Mouse (Mus musculus) stomach, embryonic 14.5 days (tissue): ENCODE data around the gene Ccdc85b. TPM values are rescaled to one million over a fixed set of nuclear protein-coding genes. Genes with fewer than 3 reads are reported as not detected.
"Not testable (repeated sequence)": the region's sequence is repeated elsewhere in the genome, so short reads cannot be mapped to it uniquely, and the experiment has no call there.

Source experiments
- ATAC-seq: fragments of 200-750 bp; cut with Nextera tagmentation; 2 replicates; pipeline ENCODE4 v1.8.0; 2017; ENCODE audit warnings: low read depth, moderate TSS enrichment; ENCODE audit not compliant: insufficient number of reproducible peaks, insufficient read depth, low FRiP score
- H3K27ac ChIP-seq: fragments of 300-500 bp; sonication (generic); 2 replicates; pipeline ENCODE4 v1.5.1; 2014; ENCODE audit warnings: mild to moderate bottlenecking, low read length, moderate library complexity, mixed read lengths
- H3K27me3 ChIP-seq: fragments of 300-500 bp; sonication (generic); 2 replicates; pipeline ENCODE4 v1.6.1; 2014; ENCODE audit warnings: low read length, control low read depth, mixed read lengths; ENCODE audit not compliant: control insufficient read depth, insufficient read depth
- H3K36me3 ChIP-seq: fragments of 300-500 bp; sonication (generic); 2 replicates; pipeline ENCODE4 v1.6.1; 2014; ENCODE audit warnings: mild to moderate bottlenecking, control low read depth, low read length, moderate library complexity, mixed read lengths; ENCODE audit not compliant: control insufficient read depth, insufficient read depth
- H3K4me1 ChIP-seq: fragments of 300-500 bp; sonication (generic); 2 replicates; pipeline ENCODE4 v1.6.1; 2014; ENCODE audit warnings: low read length, control low read depth, mixed read lengths; ENCODE audit not compliant: control insufficient read depth, insufficient read depth
- H3K4me2 ChIP-seq: fragments of 300-500 bp; sonication (generic); replicated peaks from 2 replicates; pipeline ENCODE4 v1.6.1; 2014; ENCODE audit warnings: low read depth, low read length, control low read depth
- H3K4me3 ChIP-seq: fragments of 300-500 bp; sonication (generic); 2 replicates; pipeline ENCODE4 v1.5.1; 2014; ENCODE audit warnings: low read depth, low read length, control low read depth
- H3K9ac ChIP-seq: fragments of 300-500 bp; sonication (generic); replicated peaks from 2 replicates; pipeline ENCODE4 v1.6.1; 2014; ENCODE audit warnings: low read depth, mild to moderate bottlenecking, control low read depth, low read length, moderate library complexity, mixed read lengths
- H3K9me3 ChIP-seq: fragments of 300-500 bp; sonication (generic); 2 replicates; pipeline ENCODE4 v1.6.1; 2016; ENCODE audit warnings: low read depth, low read length, control low read depth; ENCODE audit not compliant: control insufficient read depth
- WGBS: fragments of 180-500 bp; shearing (Covaris S2); extraction: QIAGEN DNeasy Blood & Tissue Kit; methylation state at CpG from one replicate; pipeline ENCODE4 v1.1.7; 2014; 5-methylcytosine and 5-hydroxymethylcytosine counted together
- polyA plus RNA-seq: library from polyadenylated mRNA; unstranded; fragments of >200 nt; fragmentation: Nextera tagmentation; extraction: Ambion mirVana; gene quantifications from 2 replicates; pipeline ENCODE4 v1.2.1, GENCODE M21; 2014

Gene Ccdc85b
- polyA plus RNA-seq, 1 experiment from 2014 or later = 6.8 TPM

DNA sequence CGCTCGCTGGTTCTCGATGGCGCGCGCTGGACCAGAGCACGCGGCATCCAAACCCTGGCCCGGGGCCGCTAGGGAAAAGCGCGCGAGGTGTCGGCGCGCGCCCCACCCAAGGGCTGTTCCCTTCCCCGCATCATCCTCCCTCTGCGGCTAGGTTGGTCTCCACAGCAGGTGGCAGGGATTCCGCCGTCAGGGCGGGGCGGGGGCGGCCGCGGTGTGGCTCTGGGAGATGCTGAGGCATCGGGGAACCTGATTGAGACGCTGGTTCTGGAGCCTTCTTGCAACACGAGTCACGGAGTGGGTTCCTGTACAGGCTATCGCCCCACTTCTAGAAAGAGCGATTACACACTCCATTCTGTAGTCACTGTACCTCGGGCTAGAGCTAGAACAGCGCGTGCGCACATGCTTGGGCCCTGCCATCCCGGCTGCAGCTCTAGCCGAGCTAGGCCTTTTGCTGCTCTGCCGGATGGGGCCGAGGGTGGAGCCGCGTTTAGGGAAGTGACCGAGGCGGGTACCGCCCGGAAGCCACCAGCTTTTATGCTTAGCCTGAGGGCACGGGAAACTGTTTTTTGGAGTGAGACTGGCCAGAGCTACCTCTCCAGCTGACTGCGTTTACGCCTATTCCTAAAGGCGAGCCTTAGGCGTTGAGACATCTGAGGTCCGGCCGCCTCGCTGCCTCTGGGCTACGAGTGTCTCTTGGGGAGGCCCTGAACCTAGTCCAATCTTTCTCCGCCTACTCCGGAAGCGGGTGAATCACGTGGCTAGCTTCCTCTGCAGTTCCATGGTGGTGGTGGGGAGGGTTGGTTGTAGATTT lies 33.4 kb upstream of the Ccdc85b start:
- no peaks in the 10 kb centered on the region for H3K27me3 ChIP-seq
- peaks cover 33% of the 10 kb centered on the region for H3K36me3 ChIP-seq
- H3K4me1 ChIP-seq = peaks cover 20% of the 10 kb centered on the region
- H3K4me2 ChIP-seq = peak overlapping the region; percentile 61
- H3K27ac ChIP-seq = peak overlapping the region; percentile 99
- no peak for ATAC-seq
- no peaks in the 10 kb centered on the region for H3K9me3 ChIP-seq
- H3K9ac ChIP-seq = peak overlapping the region; percentile 97
- WGBS = under 1% methylated on average over 59 of the region's 59 CpGs
- H3K4me3 ChIP-seq = peak overlapping the region; percentile 99

DNA sequence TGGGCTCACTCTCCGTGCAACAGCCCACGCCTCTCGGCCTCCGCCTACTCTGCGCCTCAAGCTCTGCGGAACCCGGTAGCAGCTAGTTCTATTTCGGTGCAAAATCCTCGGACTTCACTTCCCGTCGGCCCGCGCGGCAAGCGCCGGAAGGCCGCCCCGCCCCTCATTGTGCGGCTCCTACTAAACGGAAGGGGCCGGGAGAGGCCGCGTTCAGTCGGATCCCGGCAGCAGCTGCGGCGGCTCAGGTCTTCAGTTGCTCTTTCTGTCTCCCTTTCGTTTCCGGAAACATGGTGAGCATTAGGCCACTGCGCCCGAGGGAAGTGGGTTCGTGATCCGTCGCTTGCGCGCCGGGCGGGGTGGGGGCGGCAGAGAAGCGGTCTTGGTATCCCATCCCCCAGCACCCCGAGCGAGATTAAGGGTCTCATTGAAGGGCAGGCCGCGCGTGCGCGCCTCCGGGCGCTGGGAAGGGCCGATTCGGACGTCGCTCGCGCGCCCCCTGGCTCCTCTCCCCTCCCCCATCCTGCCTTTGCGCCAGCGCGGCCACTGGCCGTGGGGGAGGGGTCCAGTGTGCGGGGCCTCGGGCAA lies 32.7 kb upstream of the Ccdc85b start, which contains the start of gene Cfl1:
TSS of gene Cfl1 (plus strand) at position 143 of the 585 bp plus-strand sequence.
- Histone ChIP-seq H3K4me3 (peak within 1 kb of the TSS; percentile 99), H3K27ac (peak within 1 kb of the TSS; percentile 99), H3K36me3 (peaks cover 33% of the 10 kb centered on the region), H3K9me3 (no peaks in the 10 kb centered on the region), H3K9ac (peak within 1 kb of the TSS; percentile 97), H3K4me1 (peaks cover 20% of the 10 kb centered on the region), H3K27me3 (no peaks in the 10 kb centered on the region), H3K4me2 (peak within 1 kb of the TSS; percentile 61)
- under 1% methylated on average over 57 of the region's 62 CpGs for WGBS
- ATAC-seq = peak; percentile 70

DNA sequence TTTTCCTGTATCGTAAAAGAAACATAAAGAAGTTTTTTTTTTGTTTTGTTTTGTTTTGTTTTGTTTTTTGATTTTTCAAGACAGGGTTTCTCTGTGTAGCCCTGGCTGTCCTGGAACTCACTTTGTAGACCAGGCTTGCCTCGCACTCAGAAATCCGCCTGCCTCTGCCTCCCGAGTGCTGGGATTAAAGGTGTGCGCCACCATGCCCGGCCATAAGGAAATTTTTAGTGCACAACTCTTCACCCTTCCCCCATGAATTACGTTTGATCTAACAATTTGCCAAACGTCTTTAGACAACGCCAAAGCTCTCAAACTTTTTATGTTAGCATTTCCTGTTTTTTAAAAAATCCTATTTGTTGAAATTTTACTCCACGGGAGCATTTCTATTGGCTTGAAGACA lies 32.0 kb upstream of the Ccdc85b start:
- peaks cover 20% of the 10 kb centered on the region for H3K4me1 ChIP-seq
- H3K4me3 ChIP-seq = peak overlapping the region; percentile 47; the same call in 1 of the 2 replicates
- H3K9me3 ChIP-seq, ATAC-seq, H3K27me3 ChIP-seq, H3K9ac ChIP-seq: not testable (repeated sequence)
- H3K27ac ChIP-seq = peak overlapping the region; percentile 99
- H3K4me2 ChIP-seq = peak overlapping the region; percentile 51; the same call in 1 of the 2 replicates
- WGBS = 51% methylated on average over 10 of the region's 10 CpGs
- peaks cover 34% of the 10 kb centered on the region for H3K36me3 ChIP-seq

- WGBS = under 1% methylated on average over 26 of the region's 26 CpGs
- peak overlapping the region; percentile 99 for H3K27ac ChIP-seq
- peak; percentile 87 for ATAC-seq
- H3K9ac ChIP-seq = peak overlapping the region; percentile 38; the same call in 1 of the 2 replicates
- no peaks in the 10 kb centered on the region for H3K27me3 ChIP-seq
- peak overlapping the region; percentile 51 for H3K4me2 ChIP-seq
- no peaks in the 10 kb centered on the region for H3K9me3 ChIP-seq
- H3K4me3 ChIP-seq = peak overlapping the region; percentile 47
- peaks cover 32% of the 10 kb centered on the region for H3K36me3 ChIP-seq
- peaks cover 20% of the 10 kb centered on the region for H3K4me1 ChIP-seq
Observed at GRCm38 (mm10) chr19:5488878-5489571, 31.3 kb upstream of the Ccdc85b start.

- H3K9ac ChIP-seq = peak within 1 kb of the TSS; percentile 38; the same call in 1 of the 2 replicates
- peak within 1 kb of the TSS; percentile 99 for H3K27ac ChIP-seq
- no peaks in the 10 kb centered on the region for H3K27me3 ChIP-seq
- ATAC-seq = peak; percentile 72
- peaks cover 35% of the 10 kb centered on the region for H3K36me3 ChIP-seq
- H3K4me3 ChIP-seq = peak within 1 kb of the TSS; percentile 47
- no peaks in the 10 kb centered on the region for H3K9me3 ChIP-seq
- peak within 1 kb of the TSS; percentile 51 for H3K4me2 ChIP-seq
- under 1% methylated on average over 39 of the region's 39 CpGs for WGBS
- H3K4me1 ChIP-seq = peaks cover 20% of the 10 kb centered on the region
Observed at GRCm38 (mm10) chr19:5487768-5488550, 30.3 kb upstream of the Ccdc85b start, which contains the start of gene Mus81. TSS of gene Mus81 (minus strand) at chr19:5488402.

DNA sequence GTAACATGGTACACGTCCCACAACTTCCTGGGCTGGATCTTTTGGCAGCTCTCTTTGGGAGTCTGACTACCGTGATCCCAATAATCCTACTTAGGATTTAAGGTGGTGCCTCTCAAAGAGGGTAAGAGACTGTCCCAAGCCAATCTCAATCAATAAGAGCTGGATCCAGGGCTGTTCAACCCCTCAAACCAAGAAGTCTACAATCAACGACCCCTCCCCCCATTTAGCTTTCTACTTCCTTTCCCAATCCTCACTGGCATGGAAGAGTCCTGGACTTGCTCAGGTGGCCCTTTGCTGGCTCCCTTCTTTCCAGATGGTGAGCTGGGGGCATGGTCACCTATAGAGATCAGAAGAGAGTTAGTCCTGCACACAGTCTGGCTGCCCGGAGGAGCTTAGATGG lies 29.1 kb upstream of the Ccdc85b start:
- peak overlapping the region; percentile 2; the same call in 1 of the 2 replicates for H3K9ac ChIP-seq

DNA sequence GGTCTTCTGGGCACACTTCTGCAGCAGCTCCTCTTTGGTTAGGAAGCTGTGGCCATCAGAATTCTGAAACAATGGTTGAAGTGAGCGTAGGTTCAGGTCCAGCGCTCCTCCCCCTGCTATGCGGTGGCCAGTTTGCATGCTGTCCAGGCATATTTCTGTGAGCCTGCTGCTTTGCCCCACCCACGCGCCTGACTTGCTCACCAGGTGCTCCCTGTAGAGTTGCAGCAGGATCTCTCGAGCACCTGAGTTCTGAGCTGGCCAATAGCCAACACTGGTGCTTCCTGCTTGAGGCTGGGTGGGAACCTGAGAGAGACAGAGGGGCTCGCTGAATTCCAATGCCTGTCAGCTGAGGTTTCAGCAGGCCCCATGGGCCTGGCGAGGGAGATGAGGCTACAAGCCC lies 28.6 kb upstream of the Ccdc85b start:
- Histone ChIP-seq H3K27me3 (no peaks in the 10 kb centered on the region), H3K9ac (no peak overlapping the region), H3K4me1 (peaks cover 17% of the 10 kb centered on the region), H3K27ac (no peak overlapping the region), H3K9me3 (no peaks in the 10 kb centered on the region), H3K4me2 (no peak overlapping the region), H3K36me3 (peaks cover 37% of the 10 kb centered on the region), H3K4me3 (no peak overlapping the region)
- no peak for ATAC-seq
- 80% methylated on average over 8 of the region's 8 CpGs for WGBS

More for the DNA sequence above, 29.1 kb upstream of the Ccdc85b start:
- no peak for ATAC-seq
- peak overlapping the region; percentile 47; the same call in 1 of the 2 replicates for H3K4me3 ChIP-seq
- H3K27ac ChIP-seq = no peak overlapping the region
- peaks cover 18% of the 10 kb centered on the region for H3K4me1 ChIP-seq
- peaks cover 37% of the 10 kb centered on the region for H3K36me3 ChIP-seq
- H3K4me2 ChIP-seq = peak overlapping the region; percentile 51; the same call in 1 of the 2 replicates
- no peaks in the 10 kb centered on the region for H3K27me3 ChIP-seq
- H3K9me3 ChIP-seq = no peaks in the 10 kb centered on the region
- WGBS = 79% methylated on average over 4 of the region's 4 CpGs
